Mouse (Mus musculus) brain, embryonic 18.5 days (tissue): ENCODE measurements around the gene Grb10.

Experiments
- DNase-seq: peaks from one replicate; pipeline ENCODE4 v3.0.0-alpha.2; 2012; ENCODE audit warnings: low read depth, low spot score

Grb10 gene

GRCm38 (mm10) chr11:12038470-12038985 lies at the start of gene Grb10:
TSS of gene Grb10 (minus strand) at chr11:12038683.
- DNase-seq, result no peak

DNA sequence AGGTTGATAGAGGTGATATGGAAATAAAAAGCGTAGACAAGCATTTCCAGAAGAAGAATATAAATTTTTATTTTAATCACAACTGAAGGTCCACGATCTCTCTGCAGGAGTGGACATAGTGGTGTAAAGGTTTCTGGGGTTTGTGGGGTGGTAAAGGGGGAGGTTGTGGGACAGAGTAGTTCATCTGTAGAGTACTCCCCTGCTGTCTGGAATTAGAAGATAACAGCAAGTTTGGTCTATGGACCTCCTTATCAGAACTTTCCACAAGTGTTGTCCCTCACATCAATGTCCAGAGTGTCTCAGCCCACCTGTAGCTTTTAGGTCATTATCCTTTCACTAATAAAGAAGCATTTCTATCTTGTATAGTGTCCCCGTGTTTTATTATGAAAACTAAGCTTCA lies 43.2 kb upstream of the Grb10 start:
- DNase-seq, result no peak

DNA sequence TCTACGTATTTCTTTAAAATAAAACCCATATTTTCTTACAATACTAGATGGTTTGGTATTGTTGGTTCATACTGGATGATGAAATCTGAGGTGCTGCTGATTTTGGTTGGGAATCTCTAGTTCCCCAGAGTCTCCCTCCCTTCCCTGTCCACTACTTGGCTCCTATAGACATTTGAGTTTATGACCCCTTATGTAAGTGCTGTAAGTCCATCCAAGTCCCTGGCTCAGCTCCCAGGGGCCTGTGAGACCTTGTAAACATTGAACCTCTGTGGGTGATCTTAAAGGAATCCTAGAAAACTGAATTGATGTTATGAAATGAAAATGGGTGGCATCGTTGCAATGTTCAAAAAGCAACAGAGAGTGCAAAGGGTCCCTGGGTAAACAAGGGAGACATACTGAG lies 40.7 kb upstream of the Grb10 start:
- no peak for DNase-seq

DNA sequence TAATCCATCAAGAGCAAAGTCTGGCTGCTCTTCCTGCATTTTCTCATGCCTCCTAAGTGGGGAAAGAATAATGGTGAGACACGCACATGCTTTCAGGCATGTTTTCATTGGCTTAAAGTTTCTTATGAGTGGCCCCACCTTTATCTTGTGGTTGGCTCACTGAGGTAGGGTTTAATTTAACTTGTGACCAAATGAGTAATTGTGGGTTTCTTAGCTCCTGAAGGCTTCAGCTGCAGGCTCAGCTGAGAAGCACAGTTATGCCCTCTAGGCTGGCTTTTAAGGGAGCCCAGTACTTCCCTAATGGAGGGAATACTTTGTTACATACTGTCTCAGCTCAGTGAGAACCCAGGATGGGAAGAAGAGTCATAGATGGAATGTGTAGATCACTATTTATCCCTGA lies 37.0 kb upstream of the Grb10 start:
- DNase-seq, result no peak

DNA sequence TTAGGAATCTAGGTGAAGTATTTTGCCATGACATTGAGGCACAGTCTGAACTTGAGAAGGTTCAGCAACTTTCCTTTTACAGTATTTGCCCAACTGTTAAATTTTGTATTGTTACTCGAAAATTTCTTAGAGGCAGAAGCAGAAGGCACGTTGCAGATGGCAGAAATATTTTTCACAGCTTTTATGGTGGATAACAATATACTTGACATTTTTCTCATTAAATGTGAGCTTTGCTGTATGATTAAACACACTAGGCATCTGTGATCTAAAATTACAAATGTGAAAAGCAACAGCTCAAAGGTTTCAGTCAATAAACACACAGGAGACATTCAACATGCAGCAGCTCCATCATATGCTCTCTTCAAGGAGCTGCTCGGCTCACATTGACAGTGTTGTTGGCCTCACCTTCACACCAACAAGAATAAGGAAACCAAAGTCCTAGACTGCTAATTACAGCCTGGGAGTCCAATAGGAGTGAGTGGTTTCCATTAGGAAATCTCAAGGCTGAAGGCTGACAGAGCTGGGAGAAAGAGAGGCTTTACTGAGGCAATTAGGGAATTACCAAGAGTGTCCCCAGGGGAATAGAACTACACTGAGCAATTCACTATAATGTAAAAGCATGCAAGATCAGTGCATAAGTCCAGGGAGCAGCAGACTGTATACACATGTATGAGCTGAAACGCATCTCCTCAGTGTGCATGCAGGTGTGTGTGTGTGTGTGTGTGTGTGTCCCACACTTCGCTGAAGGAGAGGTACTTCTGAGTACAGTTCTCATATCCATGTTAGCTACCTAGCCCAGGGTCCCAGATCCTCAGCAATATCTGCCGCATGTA lies 35.1 kb upstream of the Grb10 start:
- DNase-seq, result no peak

GRCm38 (mm10) chr11:12072322-12072721 lies 33.8 kb upstream of the Grb10 start:
- DNase-seq, result no peak

- no peak for DNase-seq
Measured at GRCm38 (mm10) chr11:12059005-12059404, 20.5 kb upstream of the Grb10 start.

GRCm38 (mm10) chr11:12048547-12049327 lies 10.3 kb upstream of the Grb10 start:
- no peak for DNase-seq

DNA sequence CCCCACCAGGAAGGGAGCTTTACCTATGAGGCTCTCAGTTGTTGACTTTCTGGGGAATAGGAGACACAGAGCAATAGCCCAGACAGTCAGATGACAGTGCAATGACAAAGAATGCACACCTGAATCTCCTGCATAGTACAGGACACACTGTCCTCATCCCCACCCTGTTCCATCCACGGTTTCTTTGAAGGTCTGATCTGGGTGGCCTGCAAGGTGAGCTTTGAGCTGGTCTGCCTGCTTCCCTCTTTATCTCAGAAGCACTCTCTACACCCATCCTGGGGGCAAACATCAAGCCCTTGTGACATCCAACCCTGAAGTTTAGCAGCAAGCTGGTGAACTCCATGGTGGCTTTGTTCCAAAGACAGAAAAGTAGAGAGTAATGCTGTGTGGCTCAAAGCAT lies 9.7 kb upstream of the Grb10 start:
- no peak for DNase-seq

GRCm38 (mm10) chr11:12044245-12044644 lies 5.8 kb upstream of the Grb10 start:
- no peak for DNase-seq

DNA sequence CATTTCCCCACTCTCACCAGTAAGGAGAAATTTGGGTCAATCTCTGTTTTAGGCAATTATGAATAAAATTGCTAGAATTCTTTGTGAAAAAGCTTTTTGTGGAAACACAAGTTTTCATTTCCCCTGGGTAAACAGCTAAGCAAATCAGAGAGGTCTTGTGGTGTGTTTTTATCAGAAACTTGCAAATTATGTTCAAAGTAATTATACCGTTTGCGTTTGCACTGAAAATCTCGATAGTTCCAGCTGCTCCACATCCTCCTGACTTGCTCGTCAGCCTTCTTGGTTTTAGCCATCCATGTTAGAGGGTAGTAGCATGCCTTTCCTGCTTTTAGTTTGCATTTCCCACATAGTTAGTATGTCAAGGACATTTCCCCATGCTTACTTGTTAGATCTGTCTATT lies 3.3 kb upstream of the Grb10 start:
- DNase-seq, result no peak

- DNase-seq, result no peak
Measured at GRCm38 (mm10) chr11:12041379-12041778, 2.9 kb upstream of the Grb10 start.

DNA sequence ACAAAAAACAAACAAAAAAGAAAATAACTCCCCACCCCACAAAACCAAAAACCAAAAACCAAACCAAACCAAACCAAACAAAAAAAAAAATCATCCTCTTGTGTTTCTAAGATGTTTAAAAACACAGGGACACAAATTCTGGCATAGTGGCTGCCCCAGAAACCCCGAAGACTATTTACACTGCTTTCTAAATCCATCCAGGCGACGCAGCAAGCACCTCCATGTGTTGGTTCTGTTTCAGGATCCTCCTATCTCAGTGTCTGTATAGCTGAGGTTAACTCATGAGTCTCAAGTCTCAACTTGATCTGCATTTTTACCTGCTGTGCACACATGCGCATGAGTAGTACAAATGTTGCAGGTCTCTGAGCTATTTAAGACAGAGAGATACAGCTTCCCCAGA lies 1.9 kb upstream of the Grb10 start:
- no peak for DNase-seq

DNA sequence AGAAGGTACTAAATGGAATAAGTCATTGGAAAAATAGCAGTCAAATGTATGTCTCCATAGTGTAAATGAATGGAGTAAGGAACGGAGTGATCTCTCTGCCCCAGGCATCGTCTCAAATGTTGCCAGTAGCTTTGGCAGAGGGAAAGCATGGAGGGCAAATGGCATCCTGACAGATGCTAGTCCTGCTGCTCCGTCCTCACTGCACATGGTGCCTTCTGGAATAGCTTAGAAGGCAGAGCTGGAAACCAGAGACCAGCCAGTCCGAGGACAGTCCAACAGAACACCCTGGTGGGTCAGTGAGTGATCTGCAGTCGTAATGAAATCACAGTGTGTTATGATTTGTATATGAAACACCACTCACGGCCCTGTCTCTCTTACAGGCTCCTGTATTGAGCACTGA lies 1.3 kb upstream of the Grb10 start:
- DNase-seq, result no peak

DNA sequence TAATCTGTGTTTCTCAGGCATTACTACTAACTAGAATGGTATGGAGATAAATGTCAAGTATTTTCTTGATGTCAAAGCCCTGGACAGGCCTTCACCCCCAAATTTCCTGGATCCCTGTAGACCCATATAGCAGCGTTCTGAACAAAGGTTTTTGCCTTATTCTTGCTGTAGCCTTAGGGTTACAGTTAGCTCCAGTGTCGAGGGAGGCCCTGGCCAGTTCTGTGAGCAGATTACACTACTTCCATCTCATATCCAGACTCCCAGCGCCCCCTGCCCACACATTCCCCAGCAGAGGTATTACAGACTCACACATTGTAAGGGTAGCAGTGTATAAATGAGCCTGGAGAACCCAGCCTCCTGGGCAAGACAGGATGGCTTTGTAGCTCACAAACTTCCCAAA lies 615 bp upstream of the Grb10 start:
- no peak for DNase-seq

DNA sequence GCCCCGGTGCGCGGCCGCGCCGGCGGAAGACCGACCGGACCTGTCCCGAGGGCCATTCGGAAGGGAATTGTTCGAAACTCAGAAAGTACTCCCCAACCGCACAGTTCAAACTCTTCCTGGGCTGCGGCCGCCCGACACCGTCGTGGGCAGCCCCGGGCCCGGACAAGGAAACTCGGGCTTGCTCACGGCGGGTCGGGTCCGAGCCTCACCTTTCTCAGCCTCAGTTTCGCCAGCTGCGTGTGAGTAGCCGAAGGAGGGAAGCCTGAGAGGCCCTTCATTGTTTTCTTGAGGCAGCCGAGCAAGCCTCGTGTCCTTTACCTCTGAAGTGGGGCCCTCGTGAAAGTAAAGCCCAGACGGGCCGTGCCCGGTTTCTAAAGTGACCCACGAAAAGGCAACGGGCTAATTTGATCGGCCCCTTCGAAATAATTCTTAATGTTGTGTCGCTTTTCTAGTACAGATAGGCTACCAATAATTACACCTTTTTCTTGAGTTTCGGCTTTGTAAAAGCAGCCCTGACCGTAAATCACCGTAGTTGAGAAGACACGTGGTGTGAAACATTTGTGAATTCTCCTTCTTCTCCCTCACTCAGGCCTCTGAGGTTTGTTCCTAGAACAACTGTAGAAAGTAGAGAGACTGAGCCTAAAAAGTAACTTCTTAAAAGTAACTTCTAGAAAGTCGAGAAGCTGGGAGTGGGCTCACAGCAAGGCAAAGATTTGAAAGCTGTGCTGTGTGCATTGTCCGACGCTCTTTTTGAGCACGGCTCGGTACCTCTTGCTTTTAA lies 604 bp downstream of the Grb10 start:
- no peak for DNase-seq

GRCm38 (mm10) chr11:12037075-12037686 lies 1.3 kb downstream of the Grb10 start:
- no peak for DNase-seq

GRCm38 (mm10) chr11:12035916-12036910 lies 2.3 kb downstream of the Grb10 start:
- no peak for DNase-seq

DNA sequence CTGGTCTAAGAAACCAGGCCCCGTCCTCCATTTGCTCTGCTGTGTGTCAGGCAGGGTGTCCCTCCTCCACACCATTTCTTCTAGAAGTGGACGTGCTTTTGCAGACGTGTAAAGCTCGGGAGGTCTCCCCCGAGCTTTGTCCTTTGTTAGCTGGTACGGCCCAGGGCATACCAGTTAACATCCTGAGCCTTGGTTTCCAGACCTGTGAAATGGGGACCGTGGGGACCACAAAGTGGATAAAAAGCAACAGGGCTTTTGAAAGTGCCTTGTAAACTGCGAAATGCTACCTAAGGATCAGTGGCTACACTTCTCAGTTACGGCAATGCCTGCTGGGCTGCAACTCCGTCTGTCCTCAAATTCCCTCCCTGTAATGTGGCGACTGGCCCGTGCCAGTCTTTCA lies 3.2 kb downstream of the Grb10 start:
- no peak for DNase-seq

DNA sequence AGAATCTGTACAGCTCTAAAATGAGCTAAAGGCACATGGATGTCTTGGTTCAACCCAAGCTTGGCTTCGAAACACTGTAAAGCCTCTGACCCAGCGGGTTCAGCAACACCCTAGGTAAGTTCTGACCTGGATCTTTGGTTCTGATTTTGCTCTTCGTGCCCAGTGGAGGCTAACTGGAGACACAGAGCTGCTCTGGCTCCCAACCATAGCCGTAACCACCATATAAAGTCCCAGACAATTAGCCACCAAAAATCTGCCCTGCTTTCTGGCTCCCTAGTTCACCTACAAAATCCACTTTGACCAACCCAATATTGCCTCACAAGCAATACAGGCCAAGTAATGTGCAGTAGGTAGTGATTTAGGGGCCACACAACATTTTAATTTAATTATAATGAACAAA lies 3.7 kb downstream of the Grb10 start:
- no peak for DNase-seq
